Mouse (Mus musculus) cerebellum, adult 2 months (tissue): ENCODE results near the gene Hmgn3. TPM values are rescaled to one million over a fixed set of nuclear protein-coding genes. Genes with fewer than 3 reads are reported as not detected.

Source experiments
- DNase-seq, 2 experiments: peaks; one replicate each; pipeline ENCODE4 v3.0.0; 2021
- H3K27ac ChIP-seq: fragments of 200-500 bp; 2 replicates; pipeline ENCODE4 v1.5.1; 2012; ENCODE audit warnings: low read length, control low read depth, inconsistent platforms; ENCODE audit not compliant: insufficient read depth
- H3K27me3 ChIP-seq: fragments of 200-500 bp; 2 replicates; pipeline ENCODE4 v1.6.1; 2012; ENCODE audit warnings: inconsistent platforms, mild to moderate bottlenecking, low read length, moderate library complexity; ENCODE audit not compliant: control insufficient read depth, insufficient read depth
- H3K4me1 ChIP-seq: fragments of 200-500 bp; 2 replicates; pipeline ENCODE4 v1.6.1; 2011; ENCODE audit warnings: low read length; ENCODE audit not compliant: control insufficient read depth, insufficient read depth
- H3K4me3 ChIP-seq: fragments of 200-500 bp; replicated peaks from 2 replicates; pipeline ENCODE3; 2011; ENCODE audit warnings: mild to moderate bottlenecking, low read depth, low read length, control low read depth; ENCODE audit not compliant: insufficient read depth
- CTCF ChIP-seq: fragments of 200-500 bp; IDR thresholded peaks from 2 replicates; pipeline ENCODE4 v1.5.1; 2011; ENCODE audit warnings: low read depth, mild to moderate bottlenecking, control low read depth, low read length, moderate library complexity, borderline replicate concordance; ENCODE audit not compliant: insufficient read depth
- POLR2A ChIP-seq: fragments of 200-500 bp; IDR thresholded peaks from 2 replicates; pipeline ENCODE4 v1.6.1; 2011; ENCODE audit warnings: low read length, control low read depth, borderline replicate concordance; ENCODE audit not compliant: insufficient read depth
- WGBS: fragments of 180-500 bp; shearing (Covaris S2); methylation state at CpG from one replicate; pipeline ENCODE4 v1.1.7; 2018; 5-methylcytosine and 5-hydroxymethylcytosine counted together
- polyA plus RNA-seq: library from polyadenylated mRNA; depleted of rRNA; stranded (reverse); fragments of >200 nt; gene quantifications from 2 replicates; pipeline ENCODE4 v1.2.3, GENCODE M21; 2012

Hmgn3 gene
- polyA plus RNA-seq, 1 experiment: 109 TPM

DNA sequence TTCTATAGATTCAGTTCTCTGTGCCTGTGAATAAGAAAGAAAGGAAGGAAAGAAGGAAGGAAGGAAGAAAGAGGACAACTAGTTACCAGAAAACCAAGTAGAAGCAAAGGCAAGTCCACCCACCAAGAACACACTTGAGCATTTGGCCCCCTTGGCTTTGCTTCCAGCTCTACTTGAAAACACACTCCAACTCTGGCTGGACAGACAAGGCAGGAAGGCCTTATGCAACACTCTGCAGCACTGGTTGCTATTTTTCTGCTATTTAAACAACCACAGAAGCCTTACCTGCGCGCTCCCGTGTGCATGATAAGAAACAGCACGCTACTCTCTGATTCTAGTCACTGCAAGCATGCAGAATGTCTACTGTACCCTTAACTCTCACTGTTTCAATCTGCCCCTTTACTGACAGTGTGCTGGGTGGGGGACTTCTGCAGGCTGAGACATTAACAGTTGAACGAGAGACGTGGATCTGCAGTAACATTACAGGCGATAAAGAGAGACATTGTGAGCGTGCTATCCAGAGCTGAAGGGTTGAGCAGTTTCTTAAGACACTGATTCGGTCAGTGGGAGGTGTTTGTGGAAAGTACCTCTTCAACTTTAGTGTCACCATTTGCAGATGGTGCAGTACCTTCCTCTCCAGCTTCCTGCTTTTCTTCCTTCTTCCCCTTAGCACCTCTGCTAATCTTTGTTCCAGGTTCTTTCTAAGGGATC is 35.9 kb downstream of the Hmgn3 start:
- no peak for TF ChIP-seq CTCF
- no peak for TF ChIP-seq POLR2A
- H3K4me1 ChIP-seq: no peaks in the 10 kb centered on the region; the same call in 1 of the 2 replicates
- no peak for DNase-seq
- 94% methylated on average over 9 of the region's 9 CpGs for WGBS
- H3K27ac ChIP-seq: no peak overlapping the region
- no peaks in the 10 kb centered on the region for H3K27me3 ChIP-seq
- H3K4me3 ChIP-seq: no peak overlapping the region

DNA sequence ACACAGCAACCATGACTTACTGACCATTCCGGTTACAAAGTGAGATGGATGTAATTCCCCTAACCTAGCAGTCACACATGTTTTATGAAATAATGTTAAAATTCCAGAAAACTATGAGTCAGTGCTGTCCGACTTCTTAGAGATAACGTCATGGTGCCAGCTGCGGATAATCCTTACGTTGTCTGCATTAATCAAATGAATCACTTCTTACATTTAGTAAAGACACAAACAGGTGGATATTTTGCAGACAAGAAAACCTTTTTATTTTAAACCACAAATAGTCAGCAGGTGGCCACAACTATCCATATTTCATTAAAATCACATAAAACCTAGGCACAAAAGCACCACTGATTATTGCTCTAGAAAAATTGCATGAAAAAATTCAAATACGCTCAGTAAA is 36.8 kb downstream of the Hmgn3 start:
- WGBS: 96% methylated on average over 6 of the region's 6 CpGs

DNA sequence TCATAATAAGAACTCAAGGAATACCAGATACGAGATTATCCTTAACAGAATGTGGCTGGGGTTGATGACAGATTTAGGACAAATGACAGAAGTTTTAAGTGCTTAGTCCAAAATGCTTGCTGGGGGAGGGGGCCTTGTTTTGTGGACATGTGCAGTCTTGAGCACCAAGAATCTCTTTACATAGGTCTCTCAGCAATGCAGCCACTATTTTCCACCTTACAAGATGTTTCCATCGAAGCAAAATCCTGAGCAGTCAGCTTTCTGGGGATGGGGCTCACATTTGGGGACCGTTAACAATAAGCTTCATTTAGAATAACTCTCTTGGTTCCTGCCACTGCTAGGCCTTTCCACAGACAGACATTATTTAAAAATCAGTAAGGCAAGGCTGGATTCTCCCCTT is 37.7 kb downstream of the Hmgn3 start:
- 84% methylated on average over 3 of the region's 3 CpGs for WGBS
- no peaks in the 10 kb centered on the region; the same call in 1 of the 2 replicates for H3K4me1 ChIP-seq
- no peaks in the 10 kb centered on the region for H3K27me3 ChIP-seq
- H3K27ac ChIP-seq: no peak overlapping the region
- H3K4me3 ChIP-seq: no peak overlapping the region
- TF ChIP-seq CTCF: no peak
- no peak for TF ChIP-seq POLR2A
- DNase-seq: no peak

More for the DNA sequence above, 36.8 kb downstream of the Hmgn3 start:
- H3K27ac ChIP-seq: no peak overlapping the region
- TF ChIP-seq POLR2A (no peak), CTCF (no peak)
- no peak for DNase-seq
- H3K27me3 ChIP-seq: no peaks in the 10 kb centered on the region
- no peaks in the 10 kb centered on the region; the same call in 1 of the 2 replicates for H3K4me1 ChIP-seq
- H3K4me3 ChIP-seq: no peak overlapping the region

DNA sequence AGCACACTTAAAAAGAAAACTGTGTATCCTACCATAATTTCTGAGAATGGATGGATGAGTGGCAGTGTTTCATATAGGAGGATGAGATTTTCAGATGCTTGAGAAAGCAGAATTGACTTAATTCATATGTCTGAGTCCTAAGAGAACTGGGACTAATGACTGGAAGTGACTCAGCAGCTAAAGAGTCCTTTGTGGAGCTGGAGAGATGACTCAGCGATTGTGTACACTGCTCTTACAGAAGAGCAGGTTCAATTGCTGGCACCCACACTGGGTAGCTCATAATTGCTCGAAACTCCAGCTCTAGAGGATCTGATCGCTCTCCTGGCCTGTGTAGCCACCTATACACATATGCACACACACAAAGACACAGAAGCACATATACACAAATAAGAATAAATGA is 42.7 kb downstream of the Hmgn3 start:
- no peaks in the 10 kb centered on the region for H3K4me1 ChIP-seq
- WGBS: 89% methylated on average over 3 of the region's 3 CpGs
- no peak overlapping the region for H3K27ac ChIP-seq
- no peak overlapping the region for H3K4me3 ChIP-seq
- H3K27me3 ChIP-seq: no peaks in the 10 kb centered on the region
- DNase-seq: no peak
- TF ChIP-seq CTCF: no peak
- no peak for TF ChIP-seq POLR2A

DNA sequence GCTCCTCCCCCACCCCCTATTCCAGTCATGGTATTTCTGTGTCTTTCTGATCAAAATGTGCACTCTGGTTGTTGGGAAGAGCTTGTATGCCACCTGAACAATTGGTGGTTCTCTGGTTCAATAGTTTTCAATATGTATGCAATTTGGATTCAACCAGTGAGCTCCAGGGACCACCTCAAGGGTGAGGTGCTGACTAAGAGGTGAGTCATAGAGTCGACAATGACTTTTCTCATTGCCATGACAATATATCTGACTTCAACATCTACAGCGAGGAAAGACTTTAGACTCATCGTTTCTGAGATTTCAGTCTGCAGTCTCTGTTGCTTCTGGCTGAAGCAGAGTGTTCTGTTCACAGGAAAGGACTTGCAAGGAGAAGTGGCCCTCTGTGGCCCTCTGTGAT is 44.8 kb downstream of the Hmgn3 start:
- no peak for TF ChIP-seq POLR2A
- TF ChIP-seq CTCF: no peak
- no peak overlapping the region for H3K4me3 ChIP-seq
- no peak overlapping the region for H3K27ac ChIP-seq
- no peaks in the 10 kb centered on the region for H3K4me1 ChIP-seq
- 84% methylated on average over 3 of the region's 3 CpGs for WGBS
- H3K27me3 ChIP-seq: no peaks in the 10 kb centered on the region
- no peak for DNase-seq

DNA sequence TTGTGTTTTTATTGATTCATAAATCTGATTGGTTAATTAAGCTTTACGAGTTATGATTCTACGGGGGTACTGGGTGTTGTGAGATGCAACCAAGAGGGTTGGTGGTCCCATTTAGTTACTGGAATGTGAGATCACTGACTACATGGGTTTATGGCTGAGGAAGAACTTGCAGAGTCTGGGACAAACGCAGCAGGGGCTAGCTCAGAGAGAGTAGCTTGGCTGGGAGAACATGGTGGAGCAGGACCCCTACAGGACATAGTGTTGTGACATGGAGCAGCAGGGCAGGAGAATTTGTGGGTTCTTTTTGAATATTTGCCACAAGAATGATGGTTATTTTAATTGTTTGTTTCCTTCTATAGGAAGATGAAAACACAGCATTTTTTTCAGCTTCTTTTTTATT is 45.7 kb downstream of the Hmgn3 start:
- Histone ChIP-seq H3K4me3 (no peak overlapping the region), H3K4me1 (no peaks in the 10 kb centered on the region), H3K27me3 (no peaks in the 10 kb centered on the region), H3K27ac (no peak overlapping the region)
- DNase-seq: no peak
- WGBS: 86% methylated on average over 3 of the region's 3 CpGs
- TF ChIP-seq CTCF (no peak), POLR2A (no peak)

DNA sequence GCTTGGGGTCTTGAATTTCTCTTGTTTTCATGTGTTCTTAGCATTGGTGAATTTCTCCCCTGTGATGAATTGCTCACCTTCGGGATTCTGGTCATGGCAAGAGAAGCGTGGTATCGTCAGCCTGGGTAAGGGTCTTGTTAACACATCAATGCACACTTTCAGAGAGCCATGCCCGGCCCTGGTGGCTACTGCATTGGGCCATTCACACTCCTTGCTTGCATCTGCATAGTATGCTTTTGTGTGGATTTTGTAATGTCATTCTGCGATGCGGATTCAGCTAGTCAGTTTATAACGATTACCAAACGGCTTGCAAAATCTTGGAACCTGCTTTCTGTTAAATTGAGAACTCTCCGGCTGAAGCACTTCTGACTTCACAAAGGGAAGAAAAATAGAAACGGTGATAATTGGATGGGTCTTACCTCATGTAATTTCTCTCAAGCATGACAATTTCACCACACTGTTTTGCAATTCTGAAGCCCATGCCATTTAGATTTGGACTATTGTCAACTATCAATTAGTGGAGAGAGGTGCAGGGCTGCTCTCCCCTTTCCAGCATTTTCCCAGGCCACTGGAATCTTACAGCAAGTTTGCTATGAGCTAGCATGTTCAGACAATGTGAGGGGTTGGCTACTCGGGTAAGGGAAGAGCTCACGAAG is 47.7 kb downstream of the Hmgn3 start:
- Histone ChIP-seq H3K4me3 (no peak overlapping the region), H3K4me1 (no peaks in the 10 kb centered on the region), H3K27ac (no peak overlapping the region), H3K27me3 (no peaks in the 10 kb centered on the region)
- no peak for DNase-seq
- TF ChIP-seq POLR2A: no peak
- TF ChIP-seq CTCF: no peak
- 81% methylated on average over 12 of the region's 12 CpGs for WGBS

DNA sequence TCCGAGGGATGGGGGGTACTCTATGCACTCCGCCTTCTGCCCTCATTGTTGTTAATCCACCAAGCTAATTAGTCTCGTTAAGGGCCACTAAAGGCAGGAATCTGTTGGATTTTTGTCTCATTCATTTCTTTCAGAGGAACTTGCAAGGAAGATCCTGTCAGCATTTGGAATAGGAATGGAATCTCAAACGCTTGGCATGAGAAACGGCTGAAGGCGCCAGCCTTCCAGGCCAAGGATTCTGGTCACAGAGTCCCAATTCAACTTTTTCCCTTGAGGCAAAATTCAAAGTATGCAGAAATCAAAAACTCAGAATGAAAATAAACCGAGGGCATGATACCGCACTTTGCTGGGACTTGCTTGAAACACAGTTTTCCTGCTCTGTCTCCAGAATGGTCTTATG is 48.7 kb downstream of the Hmgn3 start:
- TF ChIP-seq CTCF: no peak
- no peak for TF ChIP-seq POLR2A
- Histone ChIP-seq H3K27ac (no peak overlapping the region), H3K4me3 (no peak overlapping the region), H3K4me1 (no peaks in the 10 kb centered on the region), H3K27me3 (no peaks in the 10 kb centered on the region)
- WGBS: 52% methylated on average over 8 of the region's 8 CpGs
- DNase-seq: no peak
